Mouse (Mus musculus): ENCODE measurements at regions not wholly inside any gene's neighbourhood (a gene's known extent, or its start where the extent isn't known, plus 50 kb on each side); places are given as distances from the start of the nearest gene placed in this dataset.
A peak's percentile ranks its signal among the peaks of the same experiment; 100 is the strongest.

DNA sequence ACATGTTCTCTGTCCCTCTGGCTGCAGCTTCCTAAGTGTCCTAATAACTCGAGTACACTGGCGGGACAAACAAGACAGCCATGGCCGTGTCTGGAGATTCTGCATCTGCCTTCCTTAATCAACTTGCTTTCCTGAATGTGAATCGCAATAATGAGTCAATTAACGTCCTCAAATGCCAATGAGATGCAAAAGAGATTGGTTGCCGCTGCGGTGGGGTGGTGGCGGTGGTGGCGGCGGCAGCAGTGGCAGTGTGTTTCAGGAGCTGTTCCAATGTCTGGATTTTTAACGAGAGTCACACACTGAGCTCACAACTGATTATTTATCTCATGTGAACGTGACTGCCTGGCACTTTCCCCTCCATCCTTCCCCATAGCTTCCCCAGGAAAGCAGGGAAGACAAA lies 197.6 kb upstream of the Gk2 start:
- no peak overlapping the region for H3K9ac ChIP-seq (replicated peaks)
- WGBS, result 59% methylated on average over 12 of the region's 12 CpGs
- peak; percentile 41; the same call in 1 of the 2 replicates for ATAC-seq (ENCODE audit: low FRiP score, low read depth)
- no peaks in the 10 kb centered on the region for H3K9me3 ChIP-seq
- H3K27ac ChIP-seq (replicated peaks), result no peak overlapping the region
- no peaks in the 10 kb centered on the region for H3K27me3 ChIP-seq
- peaks cover 4% of the 10 kb centered on the region; the same call in 1 of the 2 replicates for H3K4me1 ChIP-seq
- H3K4me3 ChIP-seq, result no peak overlapping the region
- H3K4me2 ChIP-seq (replicated peaks), result no peak overlapping the region
- H3K36me3 ChIP-seq, result no peaks in the 10 kb centered on the region

DNA sequence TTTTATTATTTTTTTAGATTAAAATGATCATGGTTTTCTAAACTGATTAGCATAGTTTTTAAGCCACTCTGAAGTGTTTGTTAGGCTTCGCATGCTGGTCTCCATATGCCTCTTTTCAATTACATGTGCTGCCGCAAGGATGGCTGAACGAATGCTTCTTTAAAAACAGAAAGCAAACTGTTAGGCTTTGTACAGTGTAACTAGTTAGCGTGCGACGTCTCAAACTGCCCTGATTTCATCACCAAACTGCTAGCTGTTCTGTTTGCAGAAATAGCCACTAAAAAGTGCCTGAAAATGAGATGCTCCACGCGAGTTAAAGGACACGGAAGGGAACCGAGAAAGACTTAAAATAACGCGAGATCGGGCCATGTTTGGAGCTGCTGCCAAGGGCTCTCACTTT lies 185.4 kb upstream of the Gk2 start:
- no peaks in the 10 kb centered on the region for H3K27me3 ChIP-seq
- H3K36me3 ChIP-seq, result no peaks in the 10 kb centered on the region
- no peak overlapping the region for H3K27ac ChIP-seq (replicated peaks)
- 92% methylated on average over 13 of the region's 13 CpGs for WGBS
- H3K9me3 ChIP-seq, result no peaks in the 10 kb centered on the region
- ATAC-seq (ENCODE audit: low FRiP score, low read depth), result no peak
- H3K4me3 ChIP-seq, result no peak overlapping the region
- H3K4me1 ChIP-seq, result no peaks in the 10 kb centered on the region
- H3K4me2 ChIP-seq (replicated peaks), result no peak overlapping the region
- H3K9ac ChIP-seq (replicated peaks), result no peak overlapping the region

DNA sequence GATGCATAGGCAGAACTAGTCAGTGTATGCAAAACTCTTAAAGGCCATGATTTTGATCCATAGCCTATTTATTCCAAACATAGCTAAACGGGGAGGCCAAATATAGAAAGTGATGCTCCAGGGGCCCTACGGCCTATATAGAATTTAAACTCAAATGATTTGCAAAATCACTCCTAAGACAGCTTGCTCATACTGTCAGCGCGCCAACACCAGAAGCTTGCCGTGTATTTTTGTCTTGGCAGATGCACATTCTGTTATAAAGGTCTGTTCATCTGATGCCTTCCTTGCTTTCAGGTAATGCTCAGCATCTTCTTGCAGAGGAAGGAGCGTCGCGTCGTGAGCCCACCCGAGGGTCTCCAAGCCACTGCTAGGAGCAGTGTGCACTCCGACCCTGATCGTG lies 184.8 kb upstream of the Gk2 start:
- 96% methylated on average over 12 of the region's 12 CpGs for WGBS
- Histone ChIP-seq H3K36me3 (no peaks in the 10 kb centered on the region), H3K4me3 (no peak overlapping the region), H3K4me2 (replicated peaks) (no peak overlapping the region), H3K27me3 (no peaks in the 10 kb centered on the region), H3K27ac (replicated peaks) (no peak overlapping the region), H3K4me1 (no peaks in the 10 kb centered on the region), H3K9ac (replicated peaks) (no peak overlapping the region), H3K9me3 (no peaks in the 10 kb centered on the region)
- no peak for ATAC-seq (ENCODE audit: low FRiP score, low read depth)

DNA sequence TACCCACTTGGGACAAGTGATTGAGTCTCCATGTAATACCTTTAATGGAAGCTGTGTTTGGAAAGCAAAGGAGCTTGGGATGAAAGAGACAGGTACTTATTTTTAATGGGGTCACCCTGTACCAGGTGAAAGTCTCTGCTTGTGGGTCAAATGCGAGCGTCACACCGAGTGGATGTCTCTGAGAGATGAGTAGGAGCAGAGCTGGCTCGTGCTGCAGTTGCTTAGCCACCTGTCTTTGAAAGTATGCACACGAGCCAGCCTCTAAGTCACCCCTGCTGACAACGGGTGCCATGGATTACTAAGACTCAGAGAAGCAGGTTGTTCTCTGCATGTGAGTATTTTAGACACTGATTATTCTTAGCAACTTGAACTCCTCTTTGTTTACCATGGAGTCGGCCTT lies 179.5 kb upstream of the Gk2 start:
- no peak for ATAC-seq (ENCODE audit: low FRiP score, low read depth)
- no peak overlapping the region for H3K27ac ChIP-seq (replicated peaks)
- no peak overlapping the region for H3K4me3 ChIP-seq
- H3K4me1 ChIP-seq, result no peaks in the 10 kb centered on the region
- no peak overlapping the region for H3K9ac ChIP-seq (replicated peaks)
- WGBS, result 68% methylated on average over 7 of the region's 7 CpGs
- H3K9me3 ChIP-seq, result no peaks in the 10 kb centered on the region
- H3K27me3 ChIP-seq, result no peaks in the 10 kb centered on the region
- no peak overlapping the region for H3K4me2 ChIP-seq (replicated peaks)
- no peaks in the 10 kb centered on the region for H3K36me3 ChIP-seq

DNA sequence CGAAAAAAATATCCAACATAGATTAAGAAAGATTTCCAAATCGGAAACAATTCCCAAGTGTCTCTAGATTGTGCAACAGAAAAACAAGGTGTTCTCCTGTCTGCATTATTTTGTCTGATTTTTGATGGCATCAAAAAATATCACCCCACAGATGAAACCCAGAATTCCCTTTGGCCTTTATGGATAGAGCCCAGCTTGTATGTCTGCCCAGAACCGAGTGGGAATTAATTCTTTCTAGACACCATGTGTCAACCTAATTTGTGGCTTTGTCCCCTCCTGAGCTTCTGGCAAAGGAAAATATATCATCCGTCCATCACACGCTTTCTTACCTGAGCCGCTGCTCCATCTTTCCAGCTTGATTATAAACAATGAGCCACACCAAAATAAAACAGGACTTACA lies 176.9 kb upstream of the Gk2 start:
- Histone ChIP-seq H3K4me2 (replicated peaks) (no peak overlapping the region), H3K27ac (replicated peaks) (no peak overlapping the region), H3K27me3 (no peaks in the 10 kb centered on the region), H3K4me3 (no peak overlapping the region), H3K9ac (replicated peaks) (no peak overlapping the region), H3K9me3 (no peaks in the 10 kb centered on the region), H3K36me3 (no peaks in the 10 kb centered on the region), H3K4me1 (no peaks in the 10 kb centered on the region)
- 91% methylated on average over 6 of the region's 6 CpGs for WGBS
- no peak for ATAC-seq (ENCODE audit: low FRiP score, low read depth)

DNA sequence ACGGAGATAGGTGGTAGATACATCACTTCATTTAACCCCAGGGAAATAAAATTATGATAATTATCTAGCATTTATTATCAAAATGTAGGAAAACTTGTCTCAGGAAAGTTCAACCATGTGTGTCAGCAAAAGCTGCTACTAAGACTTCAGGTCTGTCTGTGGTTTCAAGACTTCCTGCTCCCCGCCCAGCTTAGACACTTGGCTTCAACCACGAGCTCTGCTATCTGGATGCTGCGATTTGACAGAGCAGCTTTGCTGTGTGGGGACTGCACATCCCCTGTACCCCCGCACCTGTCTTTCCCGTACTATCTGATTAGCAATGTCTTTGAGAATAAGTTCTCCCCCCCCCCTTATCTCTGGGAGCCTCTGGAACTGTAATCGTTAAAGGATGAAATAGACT lies 176.0 kb upstream of the Gk2 start:
- no peak overlapping the region for H3K4me3 ChIP-seq
- no peak overlapping the region for H3K9ac ChIP-seq (replicated peaks)
- H3K9me3 ChIP-seq, result no peaks in the 10 kb centered on the region
- no peaks in the 10 kb centered on the region for H3K27me3 ChIP-seq
- no peak overlapping the region for H3K27ac ChIP-seq (replicated peaks)
- H3K4me2 ChIP-seq (replicated peaks), result no peak overlapping the region
- 89% methylated on average over 7 of the region's 7 CpGs for WGBS
- H3K36me3 ChIP-seq, result no peaks in the 10 kb centered on the region
- no peaks in the 10 kb centered on the region for H3K4me1 ChIP-seq
- ATAC-seq (ENCODE audit: low FRiP score, low read depth), result no peak

DNA sequence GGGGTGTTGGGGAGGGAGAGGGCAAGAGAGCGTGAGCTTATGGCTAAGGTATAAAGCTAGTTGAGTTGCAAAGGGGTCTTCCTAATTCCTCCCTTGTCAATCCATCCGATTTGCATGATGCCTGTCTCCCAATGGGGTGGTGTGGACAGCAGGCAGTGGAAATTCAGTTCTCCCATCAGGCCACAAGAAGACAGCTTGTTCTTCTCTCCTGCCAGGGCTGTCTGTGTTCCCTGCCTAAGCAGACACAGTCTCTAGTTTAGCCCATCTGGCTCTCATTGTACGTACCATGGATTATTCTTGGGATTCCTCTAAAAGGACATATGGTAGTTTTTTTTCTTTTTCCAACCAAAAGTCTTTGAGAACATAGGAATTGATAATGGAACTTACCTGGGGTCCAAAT lies 168.4 kb upstream of the Gk2 start:
- Histone ChIP-seq H3K9me3 (no peaks in the 10 kb centered on the region), H3K27ac (replicated peaks) (no peak overlapping the region), H3K36me3 (no peaks in the 10 kb centered on the region), H3K4me1 (no peaks in the 10 kb centered on the region), H3K27me3 (no peaks in the 10 kb centered on the region), H3K4me3 (no peak overlapping the region), H3K9ac (replicated peaks) (no peak overlapping the region), H3K4me2 (replicated peaks) (no peak overlapping the region)
- ATAC-seq (ENCODE audit: low FRiP score, low read depth), result no peak
- 82% methylated on average over 3 of the region's 3 CpGs for WGBS

DNA sequence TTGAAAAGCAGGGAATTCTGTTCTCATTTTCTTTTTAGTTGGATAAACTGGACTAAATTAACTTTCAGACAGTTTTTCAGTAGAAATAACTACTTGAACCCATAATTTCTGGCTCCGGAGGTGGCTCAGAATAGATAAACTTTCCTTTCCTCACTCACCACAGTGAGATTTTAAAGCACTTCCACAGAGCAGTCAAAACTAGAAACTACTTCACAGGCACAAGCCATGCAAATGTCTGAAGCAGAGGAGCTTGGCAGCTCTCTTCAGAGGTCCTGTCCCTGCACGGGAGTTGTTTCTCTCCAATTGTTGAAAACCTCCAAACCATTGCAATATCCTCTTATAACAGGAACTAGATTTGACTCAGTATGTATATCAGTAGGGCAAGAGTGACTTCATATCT lies 163.1 kb upstream of the Gk2 start:
- H3K36me3 ChIP-seq, result no peaks in the 10 kb centered on the region
- no peaks in the 10 kb centered on the region for H3K4me1 ChIP-seq
- H3K27me3 ChIP-seq, result no peaks in the 10 kb centered on the region
- no peak overlapping the region for H3K4me3 ChIP-seq
- H3K9me3 ChIP-seq, result no peaks in the 10 kb centered on the region
- no peak overlapping the region for H3K4me2 ChIP-seq (replicated peaks)
- WGBS, result 86% methylated on average over 2 of the region's 2 CpGs
- H3K9ac ChIP-seq (replicated peaks), result no peak overlapping the region
- H3K27ac ChIP-seq (replicated peaks), result no peak overlapping the region
- no peak for ATAC-seq (ENCODE audit: low FRiP score, low read depth)

DNA sequence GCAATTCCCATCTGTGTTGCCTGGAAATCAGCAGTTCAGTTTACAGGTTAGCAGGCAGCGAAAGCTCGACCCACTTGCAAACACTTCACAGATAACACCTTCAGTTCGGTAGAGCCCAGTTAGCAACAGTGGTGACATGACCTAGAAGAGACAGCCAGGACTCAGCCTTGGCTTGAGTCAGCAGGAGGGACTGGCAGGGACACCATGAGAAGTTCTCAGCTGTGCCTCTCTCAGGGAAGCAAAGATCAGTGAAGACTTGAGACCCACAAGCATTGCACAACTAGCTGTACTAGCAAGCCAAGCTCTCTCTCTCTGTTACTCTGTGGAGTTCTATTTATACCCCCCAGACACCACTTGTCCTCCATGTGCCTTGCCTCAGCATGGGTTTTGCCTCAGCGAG lies 161.6 kb upstream of the Gk2 start:
- no peaks in the 10 kb centered on the region for H3K36me3 ChIP-seq
- no peaks in the 10 kb centered on the region for H3K4me1 ChIP-seq
- 91% methylated on average over 4 of the region's 4 CpGs for WGBS
- H3K27me3 ChIP-seq, result no peaks in the 10 kb centered on the region
- no peak overlapping the region for H3K4me2 ChIP-seq (replicated peaks)
- no peaks in the 10 kb centered on the region for H3K9me3 ChIP-seq
- ATAC-seq (ENCODE audit: low FRiP score, low read depth), result no peak
- no peak overlapping the region for H3K9ac ChIP-seq (replicated peaks)
- no peak overlapping the region for H3K4me3 ChIP-seq
- H3K27ac ChIP-seq (replicated peaks), result no peak overlapping the region

DNA sequence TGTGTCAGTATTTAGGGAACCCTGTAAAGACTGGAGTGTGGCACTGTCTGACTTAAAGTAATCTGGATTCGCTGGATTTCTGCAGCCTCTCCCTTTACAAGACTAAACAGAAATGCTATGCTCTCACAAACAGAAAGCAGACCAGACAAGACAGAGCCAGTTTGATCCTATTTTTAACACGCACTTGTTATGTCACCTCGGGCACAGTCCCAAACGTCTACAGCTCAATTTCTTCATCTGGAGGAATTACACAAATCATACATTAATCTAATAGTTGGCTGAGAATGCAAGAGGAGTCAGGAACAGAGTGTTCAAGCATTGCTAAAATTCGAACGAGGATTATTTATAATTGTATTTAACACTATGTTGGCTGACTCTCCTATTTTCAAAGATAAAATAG lies 145.4 kb upstream of the Gk2 start:
- no peak for ATAC-seq (ENCODE audit: low FRiP score, low read depth)

DNA sequence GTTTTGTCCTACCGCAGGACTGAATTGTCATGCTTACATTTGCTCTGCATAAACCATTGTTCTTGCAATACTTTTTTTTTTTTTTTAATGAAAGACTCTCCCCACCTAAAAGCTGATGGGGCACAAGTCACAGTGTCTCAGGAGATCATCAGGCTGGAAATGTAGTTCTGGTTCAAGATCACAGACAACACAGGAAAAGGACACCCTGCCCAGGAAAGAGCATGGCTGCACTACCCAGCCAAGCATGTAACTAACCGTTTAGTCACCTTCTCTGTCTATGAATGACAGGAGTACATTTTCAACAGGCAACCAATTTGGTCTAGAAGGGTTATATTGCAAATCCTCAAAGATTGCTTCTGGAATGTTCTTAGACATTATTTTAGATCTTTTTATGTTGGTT lies 144.6 kb upstream of the Gk2 start:
- Histone ChIP-seq H3K4me3 (no peak overlapping the region), H3K9ac (replicated peaks) (no peak overlapping the region), H3K4me1 (no peaks in the 10 kb centered on the region), H3K27me3 (no peaks in the 10 kb centered on the region), H3K4me2 (replicated peaks) (no peak overlapping the region), H3K36me3 (no peaks in the 10 kb centered on the region), H3K27ac (replicated peaks) (no peak overlapping the region), H3K9me3 (no peaks in the 10 kb centered on the region)
- ATAC-seq (ENCODE audit: low FRiP score, low read depth), result no peak
- 81% methylated on average over 2 of the region's 2 CpGs for WGBS

More for the DNA sequence above, 145.4 kb upstream of the Gk2 start:
- no peaks in the 10 kb centered on the region for H3K9me3 ChIP-seq
- no peak overlapping the region for H3K27ac ChIP-seq (replicated peaks)
- H3K4me3 ChIP-seq, result no peak overlapping the region
- H3K27me3 ChIP-seq, result no peaks in the 10 kb centered on the region
- H3K9ac ChIP-seq (replicated peaks), result no peak overlapping the region
- H3K4me2 ChIP-seq (replicated peaks), result no peak overlapping the region
- WGBS, result 83% methylated on average over 6 of the region's 6 CpGs
- no peaks in the 10 kb centered on the region for H3K4me1 ChIP-seq
- no peaks in the 10 kb centered on the region for H3K36me3 ChIP-seq

DNA sequence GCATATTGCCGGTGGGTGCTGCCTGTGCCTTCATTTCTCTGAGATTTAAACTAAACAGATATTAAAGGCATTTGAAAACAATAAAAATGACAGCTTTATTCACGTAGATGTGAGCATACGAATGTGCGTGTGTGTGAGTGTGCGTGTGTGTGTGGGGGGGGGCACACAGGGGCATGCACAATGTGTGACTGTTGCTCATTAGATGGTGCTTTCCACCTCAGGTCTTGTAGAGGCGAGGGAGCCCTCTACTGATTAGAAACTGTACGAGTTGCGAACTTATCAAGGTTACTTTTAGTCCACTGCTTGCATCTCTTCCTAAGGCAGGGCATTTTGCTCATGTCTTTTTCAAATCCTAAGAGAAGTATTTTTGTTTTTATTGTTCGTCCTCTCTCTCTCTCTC lies 141.9 kb upstream of the Gk2 start:
- no peaks in the 10 kb centered on the region for H3K36me3 ChIP-seq
- H3K27me3 ChIP-seq, result no peaks in the 10 kb centered on the region
- no peaks in the 10 kb centered on the region for H3K9me3 ChIP-seq
- H3K9ac ChIP-seq (replicated peaks), result no peak overlapping the region
- WGBS, result 85% methylated on average over 9 of the region's 9 CpGs
- no peak overlapping the region for H3K4me2 ChIP-seq (replicated peaks)
- no peaks in the 10 kb centered on the region for H3K4me1 ChIP-seq
- ATAC-seq (ENCODE audit: low FRiP score, low read depth), result no peak
- no peak overlapping the region for H3K4me3 ChIP-seq
- H3K27ac ChIP-seq (replicated peaks), result no peak overlapping the region

DNA sequence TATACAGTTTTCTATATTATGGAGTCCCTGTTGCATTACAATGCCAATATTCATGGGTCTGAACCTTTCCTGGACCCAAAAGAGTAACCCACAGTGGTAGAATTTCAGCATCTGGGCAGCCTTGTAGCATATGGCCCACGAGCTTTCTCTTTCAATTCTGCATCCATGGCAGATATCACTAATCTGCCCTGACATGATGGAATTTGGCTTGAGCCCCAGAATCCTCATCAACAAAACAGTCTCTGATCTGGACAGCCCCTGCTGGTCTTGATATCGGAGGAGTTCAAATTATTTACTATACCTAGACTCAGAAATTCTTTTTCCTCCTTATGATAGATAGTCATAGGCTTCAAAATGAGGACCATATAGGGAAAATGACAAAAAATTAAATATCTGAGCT lies 139.1 kb upstream of the Gk2 start:
- no peak overlapping the region for H3K4me2 ChIP-seq (replicated peaks)
- WGBS, result 84% methylated on average over 2 of the region's 2 CpGs

More for the DNA sequence above, 139.1 kb upstream of the Gk2 start:
- H3K36me3 ChIP-seq, result no peaks in the 10 kb centered on the region
- no peak for ATAC-seq (ENCODE audit: low FRiP score, low read depth)
- no peaks in the 10 kb centered on the region for H3K4me1 ChIP-seq
- no peak overlapping the region for H3K9ac ChIP-seq (replicated peaks)
- no peaks in the 10 kb centered on the region for H3K27me3 ChIP-seq
- H3K9me3 ChIP-seq, result no peaks in the 10 kb centered on the region
- H3K4me3 ChIP-seq, result no peak overlapping the region
- H3K27ac ChIP-seq (replicated peaks), result no peak overlapping the region

Measured in midbrain, embryonic 12.5 days (tissue).